Mouse (Mus musculus) heart, adult 2 months (tissue): ENCODE data around the gene Erap1.
"Not testable (repeated sequence)": the region's sequence is repeated elsewhere in the genome, so short reads cannot be mapped to it uniquely, and the experiment has no call there.

Experiments used
- CTCF ChIP-seq: fragments of 200-600 bp; IDR thresholded peaks from 2 replicates; pipeline ENCODE4 v1.8.1; 2022; ENCODE audit warnings: antibody characterized with exemption, mild to moderate bottlenecking, moderate library complexity
- POLR2A ChIP-seq: fragments of 200-500 bp; IDR thresholded peaks from 2 replicates; pipeline ENCODE4 v1.6.1; 2011; ENCODE audit warnings: mild to moderate bottlenecking, low read depth, low read length, control low read depth; ENCODE audit not compliant: insufficient read depth

DNA sequence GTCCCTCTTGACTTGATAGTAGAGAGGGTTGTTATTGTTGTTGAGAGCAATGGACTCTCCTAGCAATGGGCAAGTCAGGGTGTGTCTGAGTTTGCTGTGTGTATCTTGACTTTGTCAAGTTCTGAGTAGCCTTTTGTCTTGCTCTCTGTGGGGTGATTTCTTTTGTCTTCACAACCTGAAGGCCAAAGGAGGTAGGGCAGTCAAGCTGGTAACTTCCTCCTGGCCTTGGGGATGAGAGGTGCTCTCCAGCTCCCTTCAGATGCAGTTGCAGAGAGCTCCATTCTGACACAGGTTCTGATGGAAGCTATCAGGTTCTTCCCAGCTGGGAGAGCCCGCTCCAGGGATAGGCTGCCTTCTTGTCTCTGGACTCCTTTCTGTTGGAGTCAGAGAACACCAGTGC lies 37.6 kb upstream of the Erap1 start:
- TF ChIP-seq CTCF, POLR2A: not testable (repeated sequence)
